Mouse (Mus musculus): ENCODE measurements around the gene Nfkbiz. TPM values are rescaled to one million over a fixed set of nuclear protein-coding genes. Genes with fewer than 3 reads are reported as not detected.

The Nfkbiz gene
- polyA plus RNA-seq, 1 experiment from 2014 or later: 3.9 TPM

- no peak overlapping the region for H3K4me3 ChIP-seq (ENCODE audit: low read depth, low read length)
- no peak overlapping the region for H3K9ac ChIP-seq (replicated peaks; ENCODE audit: low read length)
- no peaks in the 10 kb centered on the region for H3K36me3 ChIP-seq (replicated peaks; ENCODE audit: control insufficient read depth, insufficient read depth, low read depth, low read length)
- H3K4me2 ChIP-seq (ENCODE audit: low read depth, low read length): no peak overlapping the region
- no peaks in the 10 kb centered on the region for H3K4me1 ChIP-seq (ENCODE audit: control insufficient read depth, insufficient read depth, low read length)
- no peaks in the 10 kb centered on the region for H3K27me3 ChIP-seq (ENCODE audit: control insufficient read depth, insufficient read depth, low read length)
- no peak for ATAC-seq (replicated peaks; ENCODE audit: insufficient number of reproducible peaks, low FRiP score, low TSS enrichment, low read depth)
- 87% methylated on average over 1 of the region's 1 CpGs for WGBS
- no peak for DNase-seq (ENCODE audit: low spot score)
- H3K9me3 ChIP-seq (replicated peaks; ENCODE audit: control insufficient read depth, low read length): no peaks in the 10 kb centered on the region
- no peak overlapping the region for H3K27ac ChIP-seq (replicated peaks; ENCODE audit: low read depth, low read length)
Observed at GRCm38 (mm10) chr16:55831451-55831850, 7.2 kb downstream of the Nfkbiz start.

GRCm38 (mm10) chr16:55823398-55824155 lies 15.1 kb downstream of the Nfkbiz start:
- Histone ChIP-seq H3K9ac (replicated peaks; ENCODE audit: low read length) (no peak overlapping the region), H3K4me3 (ENCODE audit: low read depth, low read length) (no peak overlapping the region), H3K27ac (replicated peaks; ENCODE audit: low read depth, low read length) (no peak overlapping the region), H3K9me3 (replicated peaks; ENCODE audit: control insufficient read depth, low read length) (no peaks in the 10 kb centered on the region), H3K36me3 (replicated peaks; ENCODE audit: control insufficient read depth, insufficient read depth, low read depth, low read length) (no peaks in the 10 kb centered on the region), H3K4me2 (ENCODE audit: low read depth, low read length) (no peak overlapping the region), H3K27me3 (ENCODE audit: control insufficient read depth, insufficient read depth, low read length) (no peaks in the 10 kb centered on the region), H3K4me1 (ENCODE audit: control insufficient read depth, insufficient read depth, low read length) (no peaks in the 10 kb centered on the region)
- ATAC-seq (replicated peaks; ENCODE audit: insufficient number of reproducible peaks, low FRiP score, low TSS enrichment, low read depth) (no peak), DNase-seq (ENCODE audit: low spot score) (no peak)
- WGBS: 47% methylated on average over 11 of the region's 11 CpGs

- no peak for DNase-seq (ENCODE audit: low spot score)
- Histone ChIP-seq H3K36me3 (replicated peaks; ENCODE audit: control insufficient read depth, insufficient read depth, low read depth, low read length) (no peaks in the 10 kb centered on the region), H3K9me3 (replicated peaks; ENCODE audit: control insufficient read depth, low read length) (no peaks in the 10 kb centered on the region), H3K27ac (replicated peaks; ENCODE audit: low read depth, low read length) (no peak overlapping the region), H3K4me2 (ENCODE audit: low read depth, low read length) (no peak overlapping the region; the same call in 1 of the 2 replicates), H3K9ac (replicated peaks; ENCODE audit: low read length) (no peak overlapping the region), H3K27me3 (ENCODE audit: control insufficient read depth, insufficient read depth, low read length) (no peaks in the 10 kb centered on the region), H3K4me3 (ENCODE audit: low read depth, low read length) (peak overlapping the region; percentile 63; the same call in 1 of the 2 replicates), H3K4me1 (ENCODE audit: control insufficient read depth, insufficient read depth, low read length) (no peaks in the 10 kb centered on the region)
- no peak for ATAC-seq (replicated peaks; ENCODE audit: insufficient number of reproducible peaks, low FRiP score, low TSS enrichment, low read depth)
- 34% methylated on average over 18 of the region's 18 CpGs for WGBS
Observed at GRCm38 (mm10) chr16:55822741-55823397, 15.8 kb downstream of the Nfkbiz start.

- Histone ChIP-seq H3K4me2 (ENCODE audit: low read depth, low read length) (peak overlapping the region; percentile 85), H3K36me3 (replicated peaks; ENCODE audit: control insufficient read depth, insufficient read depth, low read depth, low read length) (no peaks in the 10 kb centered on the region), H3K4me1 (ENCODE audit: control insufficient read depth, insufficient read depth, low read length) (no peaks in the 10 kb centered on the region), H3K27ac (replicated peaks; ENCODE audit: low read depth, low read length) (peak overlapping the region; percentile 76), H3K27me3 (ENCODE audit: control insufficient read depth, insufficient read depth, low read length) (no peaks in the 10 kb centered on the region), H3K9ac (replicated peaks; ENCODE audit: low read length) (peak overlapping the region; percentile 70), H3K4me3 (ENCODE audit: low read depth, low read length) (peak overlapping the region; percentile 63), H3K9me3 (replicated peaks; ENCODE audit: control insufficient read depth, low read length) (no peaks in the 10 kb centered on the region)
- DNase-seq (ENCODE audit: low spot score): peak; percentile 93
- WGBS: under 1% methylated on average over 67 of the region's 67 CpGs
- ATAC-seq (replicated peaks; ENCODE audit: insufficient number of reproducible peaks, low FRiP score, low TSS enrichment, low read depth): peak; percentile 94
Observed at GRCm38 (mm10) chr16:55821997-55822740, 16.5 kb downstream of the Nfkbiz start.

GRCm38 (mm10) chr16:55821571-55821981 lies 17.1 kb downstream of the Nfkbiz start:
- peak overlapping the region; percentile 63 for H3K4me3 ChIP-seq (ENCODE audit: low read depth, low read length)
- 0% methylated on average over 36 of the region's 40 CpGs for WGBS
- DNase-seq (ENCODE audit: low spot score) (no peak), ATAC-seq (replicated peaks; ENCODE audit: insufficient number of reproducible peaks, low FRiP score, low TSS enrichment, low read depth) (peak; percentile 21)
- peak overlapping the region; percentile 58 for H3K9ac ChIP-seq (replicated peaks; ENCODE audit: low read length)
- no peak overlapping the region; the same call in 1 of the 2 replicates for H3K27ac ChIP-seq (replicated peaks; ENCODE audit: low read depth, low read length)
- peak overlapping the region; percentile 85 for H3K4me2 ChIP-seq (ENCODE audit: low read depth, low read length)
- H3K4me1 ChIP-seq (ENCODE audit: control insufficient read depth, insufficient read depth, low read length): no peaks in the 10 kb centered on the region
- no peaks in the 10 kb centered on the region for H3K27me3 ChIP-seq (ENCODE audit: control insufficient read depth, insufficient read depth, low read length)
- H3K36me3 ChIP-seq (replicated peaks; ENCODE audit: control insufficient read depth, insufficient read depth, low read depth, low read length): no peaks in the 10 kb centered on the region
- no peaks in the 10 kb centered on the region for H3K9me3 ChIP-seq (replicated peaks; ENCODE audit: control insufficient read depth, low read length)

- H3K4me3 ChIP-seq (ENCODE audit: low read depth, low read length): peak overlapping the region; percentile 63
- no peak overlapping the region for H3K27ac ChIP-seq (replicated peaks; ENCODE audit: low read depth, low read length)
- H3K9ac ChIP-seq (replicated peaks; ENCODE audit: low read length): peak overlapping the region; percentile 58
- no peaks in the 10 kb centered on the region for H3K27me3 ChIP-seq (ENCODE audit: control insufficient read depth, insufficient read depth, low read length)
- no peaks in the 10 kb centered on the region for H3K9me3 ChIP-seq (replicated peaks; ENCODE audit: control insufficient read depth, low read length)
- no peaks in the 10 kb centered on the region for H3K4me1 ChIP-seq (ENCODE audit: control insufficient read depth, insufficient read depth, low read length)
- H3K4me2 ChIP-seq (ENCODE audit: low read depth, low read length): peak overlapping the region; percentile 85
- peaks cover 2% of the 10 kb centered on the region; the same call in 1 of the 2 replicates for H3K36me3 ChIP-seq (replicated peaks; ENCODE audit: control insufficient read depth, insufficient read depth, low read depth, low read length)
- WGBS: 14% methylated on average over 20 of the region's 20 CpGs
- DNase-seq (ENCODE audit: low spot score): peak; percentile 36
- no peak for ATAC-seq (replicated peaks; ENCODE audit: insufficient number of reproducible peaks, low FRiP score, low TSS enrichment, low read depth)
Observed at GRCm38 (mm10) chr16:55820916-55821570, 17.7 kb downstream of the Nfkbiz start.

GRCm38 (mm10) chr16:55820161-55820915 lies 18.4 kb downstream of the Nfkbiz start:
- Histone ChIP-seq H3K36me3 (replicated peaks; ENCODE audit: control insufficient read depth, insufficient read depth, low read depth, low read length) (peaks cover 5% of the 10 kb centered on the region), H3K4me2 (ENCODE audit: low read depth, low read length) (peak overlapping the region; percentile 85), H3K9ac (replicated peaks; ENCODE audit: low read length) (0 out of 2 replicates have a peak overlapping the region, but pooled peaks have one; percentile 58), H3K9me3 (replicated peaks; ENCODE audit: control insufficient read depth, low read length) (no peaks in the 10 kb centered on the region), H3K27me3 (ENCODE audit: control insufficient read depth, insufficient read depth, low read length) (no peaks in the 10 kb centered on the region), H3K27ac (replicated peaks; ENCODE audit: low read depth, low read length) (no peak overlapping the region), H3K4me1 (ENCODE audit: control insufficient read depth, insufficient read depth, low read length) (no peaks in the 10 kb centered on the region), H3K4me3 (ENCODE audit: low read depth, low read length) (peak overlapping the region; percentile 63)
- DNase-seq (ENCODE audit: low spot score): peak; percentile 26
- WGBS: 50% methylated on average over 13 of the region's 13 CpGs
- no peak for ATAC-seq (replicated peaks; ENCODE audit: insufficient number of reproducible peaks, low FRiP score, low TSS enrichment, low read depth)

All from embryonic facial prominence, embryonic 11.5 days (tissue).